Mouse (Mus musculus) adrenal gland, postnatal 4 days (tissue): Measurements from ENCODE around the gene Gapdhs. TPM values are rescaled to one million over a fixed set of nuclear protein-coding genes. Genes with fewer than 3 reads are reported as not detected.
"Not testable (repeated sequence)": the region's sequence is repeated elsewhere in the genome, so short reads cannot be mapped to it uniquely, and the experiment has no call there.

Source experiments
- DNase-seq, 2 experiments: peaks; one replicate each; pipeline ENCODE4 v3.0.0; 2021 to 2022; ENCODE audit warnings: low spot score in 2 of 2, mixed read lengths in 2 of 2
- long read RNA-seq, 2 experiments: library from polyadenylated mRNA; stranded (forward); transcript quantifications; one replicate each; pipeline ENCODE4 v2.0.0; 2021
- total RNA-seq, 2 experiments: library from RNA; stranded (reverse); gene quantifications; 2 replicates each; pipeline ENCODE4 v1.2.3; 2021

Gene Gapdhs
- total RNA-seq: not detected
- long read RNA-seq, experiment 1, partial matches to known transcripts: 0 of 6 reads
- long read RNA-seq, experiment 1, other reads (novel, unspliced or antisense): 6 of 6 reads
- long read RNA-seq, experiment 2, partial matches to known transcripts: 0 of 28 reads
- long read RNA-seq, experiment 2, other reads (novel, unspliced or antisense): 28 of 28 reads

GRCm38 (mm10) chr7:30743617-30744016, at the start of gene Gapdhs:
Gene Gapdhs, minus strand, starts transcription at chr7:30743681.
- not testable (repeated sequence) for DNase-seq

GRCm38 (mm10) chr7:30791921-30792320, 48.4 kb upstream of the Gapdhs start:
- DNase-seq: no peak

GRCm38 (mm10) chr7:30790141-30790540, 46.7 kb upstream of the Gapdhs start:
- no peak for DNase-seq

- no peak for DNase-seq
Observed at GRCm38 (mm10) chr7:30787377-30788022, 44.0 kb upstream of the Gapdhs start, which contains the start of gene Krtdap. Gene Krtdap, plus strand, starts transcription at chr7:30787896.

- no peak for DNase-seq
Observed at GRCm38 (mm10) chr7:30785721-30786546, 42.5 kb upstream of the Gapdhs start.

- DNase-seq: no peak
Observed at GRCm38 (mm10) chr7:30785154-30785553, 41.7 kb upstream of the Gapdhs start.

- DNase-seq: no peak
Observed at GRCm38 (mm10) chr7:30782658-30783057, 39.2 kb upstream of the Gapdhs start.

GRCm38 (mm10) chr7:30781792-30782191, 38.3 kb upstream of the Gapdhs start:
- DNase-seq: no peak

GRCm38 (mm10) chr7:30777911-30778310, 34.4 kb upstream of the Gapdhs start:
- DNase-seq: no peak

GRCm38 (mm10) chr7:30777081-30777579, 33.6 kb upstream of the Gapdhs start:
- DNase-seq: no peak

GRCm38 (mm10) chr7:30776104-30776503, 32.6 kb upstream of the Gapdhs start:
- DNase-seq: no peak

GRCm38 (mm10) chr7:30769236-30769635, 25.8 kb upstream of the Gapdhs start:
- DNase-seq: no peak

GRCm38 (mm10) chr7:30766408-30766807, 22.9 kb upstream of the Gapdhs start:
- DNase-seq: no peak

GRCm38 (mm10) chr7:30765173-30765572, 21.7 kb upstream of the Gapdhs start:
- DNase-seq: no peak

- DNase-seq: no peak
Observed at GRCm38 (mm10) chr7:30763456-30763855, 20.0 kb upstream of the Gapdhs start, which contains the start of gene Dmkn. Gene Dmkn, plus strand, starts transcription at chr7:30763756.

GRCm38 (mm10) chr7:30761769-30762352, 18.4 kb upstream of the Gapdhs start:
- DNase-seq: no peak

- peak in 1 of 2 experiments; percentile 43 for DNase-seq
Observed at GRCm38 (mm10) chr7:30758853-30759252, 15.4 kb upstream of the Gapdhs start.

- no peak for DNase-seq
Observed at GRCm38 (mm10) chr7:30757001-30757400, 13.5 kb upstream of the Gapdhs start.

- DNase-seq: no peak
Observed at GRCm38 (mm10) chr7:30751086-30751669, 7.7 kb upstream of the Gapdhs start, which contains the start of gene Sbsn. Gene Sbsn, plus strand, starts transcription at chr7:30751471.

GRCm38 (mm10) chr7:30749824-30750606, 6.5 kb upstream of the Gapdhs start:
- DNase-seq: no peak
